ENCODE assay signal across 1 mouse cellular context in the genomic region with DNA sequence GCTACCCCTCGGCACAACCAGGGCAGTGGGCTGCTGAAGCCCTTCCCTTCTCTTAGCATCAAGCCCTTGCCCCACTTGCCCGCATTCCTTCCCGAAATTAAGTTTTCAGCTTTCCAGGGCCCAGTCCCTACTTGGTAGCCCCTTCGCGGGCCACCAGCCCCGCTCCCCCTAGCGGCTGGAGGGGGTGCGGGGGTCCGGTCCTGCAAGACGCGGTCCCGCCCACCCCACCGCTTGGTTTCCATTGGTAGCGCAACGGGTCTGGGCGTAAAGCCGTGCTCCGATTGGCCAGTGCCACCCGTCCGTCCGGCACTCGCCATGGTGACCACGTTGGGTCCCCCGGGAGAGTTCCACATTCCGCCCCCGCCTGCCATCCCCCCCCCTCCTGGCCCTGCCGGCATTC.
TF ChIP-seq lines count a peak whose summit lies in the region.

No protein-coding gene starts in this region.

TF ChIP-seq in C2C12, 6 proteins besides CTCF, POLR2A, EP300 and RAD21 (continued from another document):
- no peak for TF ChIP-seq MYOG (IDR thresholded peaks at IDR 0.05; ENCODE audit: control insufficient read depth, extremely low read depth, insufficient read length)
- no peak for TF ChIP-seq CEBPB (IDR thresholded peaks at IDR 0.05; ENCODE audit: low read depth)
- TF ChIP-seq USF1 (IDR thresholded peaks at IDR 0.05; ENCODE audit: low read depth) = no peak
- no peak for TF ChIP-seq FOSL1 (IDR thresholded peaks at IDR 0.05; ENCODE audit: insufficient read depth, low read length, poor library complexity, severe bottlenecking)
